Mouse (Mus musculus) thymus, postnatal 4 days (tissue): Measurements from ENCODE around the gene Notch1.
A peak's percentile ranks its signal among the peaks of the same experiment; 100 is the strongest.

Source experiments
- DNase-seq: peaks from one replicate; pipeline ENCODE4 v3.0.0; 2021

The Notch1 gene

DNA sequence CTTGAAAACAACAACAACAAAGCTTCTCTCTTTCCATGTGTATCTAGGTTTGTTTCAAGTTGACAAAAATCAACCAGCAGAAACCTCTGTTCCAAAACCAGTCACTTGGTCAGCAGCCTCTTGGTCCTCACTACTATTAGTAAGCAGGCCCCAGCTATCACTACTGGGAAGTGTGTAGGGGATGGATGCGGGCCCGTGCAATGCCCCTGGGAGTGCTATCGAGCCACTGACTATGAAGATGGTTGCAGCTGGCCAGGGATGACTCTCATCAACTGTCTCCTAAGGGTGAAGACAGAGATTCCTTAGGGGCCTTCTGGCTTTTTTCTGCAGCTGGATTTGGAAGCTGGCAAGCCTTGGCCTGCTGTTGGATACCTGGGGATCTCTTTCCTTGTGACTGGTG is 13.4 kb upstream of the Notch1 start:
- DNase-seq, result no peak

DNA sequence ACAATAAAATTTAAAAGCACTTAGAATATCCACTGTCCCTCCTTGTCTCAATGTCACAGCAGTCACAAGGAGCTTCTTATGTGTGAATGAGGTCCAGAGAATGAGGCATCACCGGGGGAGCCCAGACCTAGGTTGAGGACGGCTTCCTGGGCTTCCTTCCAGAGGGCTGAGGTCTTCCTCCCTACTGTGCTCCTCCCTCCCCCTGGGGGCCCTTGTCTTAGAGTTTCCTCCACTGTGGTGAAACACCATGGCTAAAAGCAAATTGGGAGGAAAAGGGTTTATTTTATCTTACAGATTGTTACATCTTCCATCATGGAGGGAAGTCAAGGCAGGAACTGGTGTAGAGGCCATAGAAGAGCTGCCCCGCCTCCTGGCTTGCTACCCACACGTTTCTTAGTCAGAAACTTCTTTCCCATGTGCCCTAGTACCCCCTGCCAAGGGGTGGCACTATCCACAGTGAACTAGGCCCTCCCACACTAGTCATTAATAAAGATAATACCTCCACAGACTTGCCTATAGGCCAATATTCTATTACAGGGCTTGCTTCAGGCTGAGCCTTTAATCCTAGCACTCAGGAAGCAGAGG is 12.8 kb upstream of the Notch1 start:
- DNase-seq, result no peak

DNA sequence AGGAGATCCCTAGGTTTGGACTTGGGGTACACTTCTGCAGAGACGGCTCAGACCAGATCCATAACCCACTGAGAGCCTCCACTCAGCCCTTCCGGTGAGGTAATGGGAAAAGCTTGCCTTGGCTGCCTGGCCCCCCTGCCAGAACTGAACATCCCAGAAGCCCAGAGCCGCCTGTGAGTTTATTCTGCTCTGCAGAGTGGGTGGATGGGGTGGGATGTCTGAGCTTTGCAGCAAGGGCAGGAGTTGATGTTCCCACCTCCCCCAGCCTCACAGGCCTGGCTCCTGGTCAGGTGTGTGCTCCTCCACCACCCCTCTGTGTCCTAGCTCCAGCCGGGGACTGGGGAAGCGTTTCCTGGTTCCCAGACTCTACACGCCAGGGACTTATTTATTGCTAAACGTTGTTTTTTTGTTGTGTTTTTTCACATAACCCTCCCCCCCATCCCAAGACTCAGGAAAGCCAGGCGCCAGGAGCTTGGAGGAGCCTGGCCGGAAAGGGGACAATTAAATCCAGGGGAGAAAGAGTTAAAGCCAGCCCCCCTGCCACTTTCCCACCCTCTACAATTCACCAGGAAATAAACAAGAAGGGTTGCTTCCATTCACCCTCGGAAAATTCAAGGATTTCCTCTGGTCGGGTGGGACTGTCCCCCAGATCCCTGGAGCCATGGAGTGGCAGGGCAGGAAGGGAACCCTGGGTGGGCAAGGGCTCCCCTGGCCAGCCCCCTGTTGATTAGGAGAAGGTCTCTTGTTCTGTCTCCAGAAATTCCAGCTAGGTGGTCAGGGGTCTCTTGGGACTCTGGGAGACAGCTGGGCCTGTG is 10.2 kb upstream of the Notch1 start:
- no peak for DNase-seq

DNA sequence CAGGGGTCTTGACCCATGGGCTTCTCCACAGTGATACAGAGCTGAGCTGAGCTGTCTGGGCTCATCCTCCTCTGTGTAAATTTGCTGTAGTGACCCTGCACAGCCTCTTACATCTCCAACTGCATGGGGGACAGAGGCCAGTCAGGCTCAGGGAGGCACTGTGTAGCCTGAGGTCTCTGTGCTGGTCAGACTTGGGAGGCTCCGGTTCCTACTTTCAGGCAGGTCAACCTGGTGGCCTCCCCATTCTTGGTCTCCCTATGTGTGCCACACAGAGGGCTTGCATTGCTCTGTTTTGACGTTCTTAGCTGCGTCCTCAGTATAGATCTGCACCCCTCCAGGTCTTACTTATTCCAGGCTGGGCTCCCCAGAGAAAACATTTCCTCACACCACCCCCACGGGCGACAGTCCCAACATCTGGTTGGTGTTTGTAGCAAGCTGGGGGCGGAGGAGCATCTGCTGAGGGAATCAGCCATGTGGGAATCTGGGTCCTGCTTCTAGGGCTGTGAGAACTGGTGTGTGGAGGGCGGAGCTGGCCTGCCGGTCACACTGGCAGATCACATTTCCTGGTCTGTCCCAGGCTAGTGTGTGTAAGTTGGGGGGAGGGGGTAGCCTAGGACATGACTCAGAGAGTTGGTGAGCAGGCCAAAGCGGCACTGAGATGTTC is 9.0 kb upstream of the Notch1 start:
- peak; percentile 23 for DNase-seq

DNA sequence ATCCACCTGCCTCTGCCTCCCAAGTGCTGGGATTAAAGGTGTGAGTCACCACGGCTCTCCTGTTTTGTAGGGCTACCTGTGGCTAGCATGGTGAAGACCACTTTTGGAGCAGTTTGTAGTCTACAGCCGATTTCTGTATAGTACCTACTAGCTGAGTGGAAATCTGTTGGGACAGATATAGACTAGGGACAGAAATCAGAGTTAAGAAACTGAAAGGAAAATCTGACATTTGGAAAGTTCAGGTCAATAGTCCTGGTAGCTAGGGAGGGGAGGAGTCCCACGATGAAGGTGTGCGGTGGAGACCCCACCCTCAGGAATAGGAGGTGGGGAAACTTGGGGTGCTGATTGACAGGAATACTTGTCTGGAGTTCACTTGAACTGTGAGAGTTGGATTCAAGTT is 5.9 kb upstream of the Notch1 start:
- no peak for DNase-seq

DNA sequence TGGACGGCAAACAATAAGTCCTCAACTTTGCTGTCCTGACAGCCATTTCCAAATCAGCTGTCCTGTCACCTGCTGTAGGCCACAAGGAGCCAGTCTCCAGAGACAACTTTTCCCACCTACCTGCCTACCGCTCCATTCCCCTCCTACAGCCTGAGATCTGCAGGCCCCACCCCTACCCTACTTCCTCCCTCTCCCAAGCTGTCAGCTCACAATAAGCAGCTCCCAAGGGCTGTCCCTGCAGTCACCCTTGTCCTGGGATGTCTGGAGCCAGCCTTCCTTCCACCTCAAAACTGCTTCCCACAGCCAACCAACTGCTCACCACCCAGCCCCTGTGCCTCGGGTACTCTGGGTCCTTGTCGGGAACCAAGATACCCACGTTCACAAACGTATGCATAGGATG is 3.3 kb upstream of the Notch1 start:
- no peak for DNase-seq

DNA sequence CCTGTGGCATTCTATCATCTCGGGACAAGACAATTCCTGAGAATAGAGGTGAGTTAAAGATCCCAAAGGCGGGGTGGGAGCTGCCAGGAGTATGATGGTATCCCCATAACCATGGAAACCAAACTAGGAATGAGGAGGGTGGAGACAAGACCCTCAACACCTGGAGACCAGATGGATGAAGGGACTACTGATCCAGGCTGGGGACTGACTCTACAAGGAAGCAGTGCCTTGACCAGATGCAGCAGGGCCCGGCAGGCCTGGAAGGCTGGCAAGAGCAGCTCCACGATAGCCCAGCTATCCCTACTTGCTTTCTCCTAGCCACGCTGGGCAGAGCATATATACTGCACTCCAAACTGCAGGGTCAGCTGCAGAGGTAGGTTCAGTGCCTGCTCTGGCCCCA is 524 bp upstream of the Notch1 start:
- DNase-seq, result peak; percentile 34

DNA sequence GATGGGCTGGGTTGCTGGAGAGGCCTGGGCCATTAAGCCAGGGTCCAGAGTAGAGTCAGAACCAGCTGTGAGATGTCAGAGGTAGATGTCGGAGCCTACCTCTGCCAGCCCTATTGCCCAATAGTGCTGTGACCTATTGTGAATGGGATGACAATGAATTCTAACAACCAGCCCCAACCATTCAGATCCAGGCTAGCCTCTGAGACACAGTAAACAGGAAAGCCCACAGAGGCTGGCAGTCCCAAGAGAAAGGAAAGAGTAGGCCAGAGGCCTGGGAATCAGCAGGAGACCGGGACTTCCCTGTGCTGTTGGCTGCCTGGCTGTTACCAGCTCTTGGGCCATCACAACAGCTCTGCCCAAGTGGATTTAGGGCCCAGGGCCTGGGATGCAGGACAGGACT is 1.1 kb downstream of the Notch1 start:
- DNase-seq, result no peak

DNA sequence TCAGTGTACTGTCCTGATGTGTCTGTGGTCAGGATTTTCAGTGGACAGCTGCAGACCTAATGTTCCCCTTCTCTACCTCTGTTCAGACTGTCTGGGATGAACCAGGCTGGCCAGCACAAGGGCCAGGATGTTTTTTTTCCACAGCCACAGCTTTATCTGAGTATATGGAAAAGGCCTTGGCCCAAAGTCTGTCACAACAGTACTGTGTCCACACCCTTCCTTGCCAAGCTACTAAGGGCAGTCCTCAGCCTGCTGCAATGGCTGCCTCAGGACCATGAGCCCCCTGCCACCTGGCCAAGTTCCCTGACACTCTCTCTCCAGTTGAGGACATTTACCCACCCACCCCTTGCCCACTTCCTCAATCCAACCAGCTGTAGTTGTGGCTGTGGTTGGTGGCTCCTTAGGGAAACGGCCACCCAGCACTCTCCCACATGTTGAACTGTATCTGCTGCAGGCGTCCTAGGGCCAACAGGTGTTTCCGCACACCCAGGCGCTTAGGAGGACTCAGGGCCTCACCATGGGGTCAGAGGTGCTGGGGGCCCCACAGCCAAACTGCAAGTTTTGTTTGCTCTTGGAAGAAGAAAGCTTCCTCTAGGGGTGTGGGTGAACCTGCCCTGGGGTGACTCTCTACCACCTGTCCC is 3.2 kb downstream of the Notch1 start:
- peak; percentile 77 for DNase-seq

DNA sequence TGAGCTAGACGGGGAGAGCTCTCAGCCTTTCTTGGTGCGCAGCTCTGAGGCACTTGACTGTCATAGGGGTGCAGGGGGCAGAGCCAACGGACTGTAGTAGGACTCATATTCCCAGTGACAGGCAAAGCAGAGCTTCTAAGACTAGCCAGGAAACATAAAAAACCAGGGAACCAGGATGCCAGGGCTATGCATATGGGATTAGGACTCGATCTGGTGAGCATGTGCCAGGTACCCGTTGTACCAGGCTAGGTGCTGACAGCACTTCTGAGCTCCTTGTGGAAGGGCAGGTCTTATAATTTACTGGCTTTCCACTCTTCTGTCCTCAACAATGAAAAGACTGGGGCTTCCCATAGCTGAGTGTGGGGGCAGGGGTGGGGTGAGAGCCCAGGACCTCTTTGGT is 7.8 kb downstream of the Notch1 start:
- no peak for DNase-seq

DNA sequence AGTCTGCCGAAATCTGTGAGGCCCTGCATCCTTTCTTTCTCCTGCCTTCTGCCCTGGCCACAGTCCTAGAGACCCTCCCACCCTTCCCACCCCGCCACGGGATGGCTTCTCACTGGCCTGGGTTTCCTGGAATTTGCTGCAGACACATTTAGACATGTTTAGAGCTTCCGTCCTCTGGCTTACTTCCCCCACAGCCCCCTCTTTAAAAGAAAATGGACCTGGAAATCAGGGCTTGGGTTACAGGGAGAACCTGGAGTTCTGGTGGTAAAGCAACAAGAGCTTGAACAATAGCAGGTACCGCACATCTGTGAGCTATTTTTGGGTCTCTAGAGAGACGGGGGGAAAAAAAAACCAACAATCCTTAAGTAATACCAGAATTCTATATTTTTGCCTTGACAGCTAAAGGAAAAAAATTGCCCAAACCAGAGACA is 8.5 kb downstream of the Notch1 start:
- DNase-seq, result no peak

DNA sequence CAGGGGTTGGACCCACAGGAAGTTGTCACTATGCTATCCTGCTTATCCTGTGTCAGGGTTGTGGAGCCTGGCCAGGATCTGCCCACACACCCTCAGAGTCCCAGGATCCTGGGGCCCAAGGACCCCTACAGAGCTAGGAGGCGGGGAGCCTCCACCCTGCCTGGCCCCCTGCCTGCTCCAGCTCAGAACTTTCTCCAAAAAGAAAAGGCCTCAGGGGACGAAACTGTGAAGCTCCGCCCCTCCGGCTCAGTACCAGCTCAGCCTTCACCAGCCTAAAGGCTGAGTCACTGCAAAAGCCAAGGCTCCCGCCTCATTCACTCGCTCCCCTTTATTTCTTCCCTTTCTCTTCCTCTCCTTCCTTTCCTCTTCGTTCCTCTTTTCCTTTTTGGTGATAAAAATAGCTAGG is 9.0 kb downstream of the Notch1 start:
- peak; percentile 83 for DNase-seq

DNA sequence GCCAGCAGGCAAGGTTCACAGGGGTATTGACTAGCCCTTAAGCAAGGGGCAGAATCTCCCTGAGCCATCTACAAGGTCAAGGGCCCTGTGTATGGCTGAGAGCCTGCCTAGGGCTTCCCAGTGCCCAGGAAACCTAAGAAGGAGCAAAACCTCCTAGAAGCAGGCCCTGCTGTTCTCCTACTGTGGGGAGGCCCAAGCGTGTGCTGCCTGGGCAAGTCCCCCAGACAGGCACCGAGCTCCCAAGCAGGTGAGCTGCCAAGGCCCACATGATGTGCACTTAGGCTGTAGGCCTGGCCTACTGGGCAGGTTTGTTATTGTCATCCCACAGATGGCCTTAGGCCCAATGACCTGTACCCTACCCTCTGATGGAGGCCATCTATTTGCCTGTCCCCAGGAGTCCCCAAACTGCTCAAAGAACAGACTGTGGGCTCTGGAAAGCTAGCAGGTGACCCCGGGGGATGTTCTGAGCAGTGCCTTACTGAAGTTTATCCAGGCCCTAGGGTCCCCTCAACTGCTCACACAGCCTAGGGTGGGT is 9.7 kb downstream of the Notch1 start:
- no peak for DNase-seq

DNA sequence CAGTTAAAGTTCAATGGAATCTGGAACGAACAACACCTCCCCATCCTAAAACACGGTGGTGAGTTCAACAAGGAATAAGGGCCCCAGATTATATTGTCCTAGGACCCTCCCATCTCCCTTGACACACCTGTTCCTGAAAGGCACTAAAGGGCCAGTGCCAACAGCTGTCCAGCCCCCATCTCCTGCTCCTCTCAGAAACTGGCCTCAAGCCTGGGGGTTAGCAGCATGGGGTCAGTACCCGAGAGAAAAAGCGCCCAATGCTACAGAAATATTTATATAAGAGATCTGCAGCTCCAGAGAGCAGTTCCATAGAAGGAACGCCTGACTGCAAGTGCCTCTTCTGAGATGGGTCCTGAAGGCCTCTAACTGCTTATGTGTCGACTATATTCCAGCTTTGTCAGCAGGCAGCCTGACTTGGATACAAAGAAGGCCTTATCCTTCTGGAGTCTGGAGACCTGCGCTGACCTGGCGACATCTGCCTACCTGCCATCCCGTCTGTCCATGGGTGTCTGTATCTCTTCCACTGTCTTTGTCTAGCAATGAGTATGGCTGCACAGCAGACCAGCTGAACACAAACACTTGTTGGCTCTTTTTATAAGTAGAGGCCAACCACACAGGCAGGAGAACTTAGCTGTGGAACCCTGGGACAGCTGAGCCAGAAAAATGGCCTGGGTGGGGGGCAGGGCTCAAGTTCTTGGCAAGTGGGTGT is 11.5 kb downstream of the Notch1 start:
- no peak for DNase-seq

DNA sequence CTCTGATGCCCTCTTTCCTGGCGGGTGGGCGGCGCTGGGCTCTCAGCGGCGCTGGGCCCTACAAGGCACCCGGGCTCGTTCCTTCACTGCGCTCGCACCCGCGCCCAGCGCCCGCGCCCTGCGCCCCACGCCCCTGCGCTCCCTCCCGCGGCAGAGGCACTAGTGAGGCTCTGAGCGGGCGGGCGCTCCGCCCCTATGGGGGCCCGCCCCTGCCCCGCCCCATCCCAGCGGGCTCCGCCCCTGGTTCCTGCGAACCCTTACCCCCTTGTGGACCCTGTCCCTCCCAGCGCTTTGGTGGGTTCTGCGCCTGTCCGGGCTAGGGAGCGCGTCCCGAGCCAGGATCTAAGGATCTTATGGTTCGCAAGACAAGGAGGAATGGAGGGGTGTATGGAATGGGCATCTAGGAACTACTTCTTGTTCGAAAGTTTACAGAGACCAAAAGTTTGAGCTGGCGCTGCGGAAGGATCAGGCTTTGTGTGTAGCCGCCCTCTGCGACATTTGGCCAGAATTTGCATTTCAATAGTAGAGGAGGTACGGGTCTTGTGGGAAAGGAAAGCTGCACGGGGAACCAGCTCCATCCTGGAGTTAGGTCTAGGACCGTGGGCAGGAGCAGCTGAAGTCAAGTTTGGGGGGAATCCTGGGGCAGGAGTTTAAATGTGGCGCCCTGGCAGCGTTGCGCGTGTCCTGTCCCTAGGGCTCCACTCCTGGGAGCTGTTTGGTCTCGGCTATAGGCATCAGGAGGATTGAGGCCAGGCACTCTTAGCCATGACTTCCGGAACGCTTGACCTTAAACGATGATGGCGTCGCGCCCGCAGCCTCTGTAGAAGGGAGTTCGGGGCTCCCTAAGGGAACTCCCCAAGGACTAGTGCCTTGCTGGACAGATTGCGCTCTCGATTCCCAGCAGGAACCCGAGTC is 12.5 kb downstream of the Notch1 start:
- peak; percentile 94 for DNase-seq

DNA sequence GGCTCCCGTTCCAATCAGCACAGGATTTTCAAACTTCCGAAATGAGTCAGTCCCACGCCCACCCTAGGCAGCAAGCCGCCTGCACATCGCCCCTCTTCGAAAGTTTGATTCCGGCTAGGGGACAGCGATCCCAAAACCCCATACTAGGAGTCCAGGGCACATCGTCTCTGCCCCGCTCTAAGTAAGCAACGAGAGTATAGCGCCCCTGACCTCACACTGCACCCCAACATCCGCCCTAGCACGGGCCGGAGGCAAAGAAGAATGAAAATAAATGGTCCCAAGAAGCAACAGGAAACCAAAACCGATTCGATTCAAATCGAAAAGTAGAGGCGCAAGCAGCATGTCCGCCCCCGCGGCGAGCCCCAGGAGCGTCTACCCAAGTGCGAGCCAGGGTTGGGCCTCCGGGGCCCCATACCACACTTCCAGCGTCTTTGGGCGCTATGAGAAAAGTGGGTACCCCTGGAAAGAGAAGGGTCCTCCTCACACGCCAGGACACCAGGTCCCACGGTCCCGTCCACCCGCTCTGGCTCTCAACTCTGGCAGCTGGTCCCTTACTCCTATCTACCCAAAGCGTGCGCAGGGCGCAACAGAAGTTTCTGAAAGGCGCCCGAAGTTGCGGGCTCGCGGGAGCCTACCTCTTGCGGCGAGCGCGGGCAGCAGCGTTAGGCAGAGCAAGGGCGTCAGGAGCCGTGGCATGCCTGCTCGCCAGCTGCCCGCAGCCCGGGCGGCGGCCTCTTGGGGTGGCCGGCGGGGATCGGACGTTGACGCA is 13.4 kb downstream of the Notch1 start:
- DNase-seq, result peak; percentile 71

DNA sequence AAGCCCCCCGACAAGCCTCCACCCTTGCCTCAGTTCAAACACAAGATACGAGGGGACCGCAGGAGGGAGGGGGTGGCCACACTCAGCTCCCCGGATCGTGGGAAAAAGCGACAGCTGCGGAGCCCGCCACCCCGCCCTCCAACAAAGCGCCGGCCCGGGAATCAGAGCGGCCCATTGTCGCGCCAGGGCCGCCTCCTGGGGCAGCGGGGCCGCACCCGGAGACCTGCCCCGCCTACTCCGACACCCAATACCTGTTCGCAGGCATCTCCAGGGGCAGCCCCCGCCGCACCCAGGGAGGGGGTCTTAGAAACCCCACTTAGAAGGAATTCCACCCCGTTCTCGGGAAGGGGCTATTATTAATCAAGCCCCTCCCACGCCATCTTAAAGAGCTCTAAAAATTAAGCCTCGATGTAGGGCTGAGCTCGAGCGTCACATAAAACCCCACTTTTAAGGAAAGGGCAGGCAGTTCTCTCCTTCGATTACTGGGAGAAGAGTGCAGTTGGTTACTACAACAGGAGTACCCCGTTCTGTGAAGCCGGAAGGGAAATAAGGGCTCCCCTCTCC is 14.1 kb downstream of the Notch1 start:
- peak; percentile 76 for DNase-seq

DNA sequence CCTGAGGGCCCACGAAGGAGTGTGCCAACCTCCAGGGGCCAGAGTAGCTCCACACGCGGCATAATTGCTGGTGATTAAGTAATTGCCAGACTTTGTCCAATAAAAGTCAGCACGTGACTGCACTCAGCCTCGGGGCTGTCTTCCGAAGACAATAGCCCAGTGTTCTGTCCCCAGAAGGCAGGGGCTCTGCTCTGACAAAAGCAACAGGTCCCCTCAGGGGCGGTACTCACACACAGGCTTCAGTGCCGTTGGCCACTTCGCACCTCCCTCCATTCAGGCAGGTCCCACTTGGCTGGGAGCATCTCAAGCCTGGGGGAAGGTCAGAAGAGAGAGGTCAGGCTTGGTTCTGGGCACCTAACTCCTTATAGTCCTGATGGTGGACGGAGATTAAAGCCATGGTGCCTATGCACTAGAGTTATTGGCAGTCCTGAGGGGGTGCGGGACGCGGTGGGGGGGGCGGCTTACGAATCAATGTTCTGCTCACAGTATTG is 14.8 kb downstream of the Notch1 start:
- DNase-seq, result peak; percentile 57

DNA sequence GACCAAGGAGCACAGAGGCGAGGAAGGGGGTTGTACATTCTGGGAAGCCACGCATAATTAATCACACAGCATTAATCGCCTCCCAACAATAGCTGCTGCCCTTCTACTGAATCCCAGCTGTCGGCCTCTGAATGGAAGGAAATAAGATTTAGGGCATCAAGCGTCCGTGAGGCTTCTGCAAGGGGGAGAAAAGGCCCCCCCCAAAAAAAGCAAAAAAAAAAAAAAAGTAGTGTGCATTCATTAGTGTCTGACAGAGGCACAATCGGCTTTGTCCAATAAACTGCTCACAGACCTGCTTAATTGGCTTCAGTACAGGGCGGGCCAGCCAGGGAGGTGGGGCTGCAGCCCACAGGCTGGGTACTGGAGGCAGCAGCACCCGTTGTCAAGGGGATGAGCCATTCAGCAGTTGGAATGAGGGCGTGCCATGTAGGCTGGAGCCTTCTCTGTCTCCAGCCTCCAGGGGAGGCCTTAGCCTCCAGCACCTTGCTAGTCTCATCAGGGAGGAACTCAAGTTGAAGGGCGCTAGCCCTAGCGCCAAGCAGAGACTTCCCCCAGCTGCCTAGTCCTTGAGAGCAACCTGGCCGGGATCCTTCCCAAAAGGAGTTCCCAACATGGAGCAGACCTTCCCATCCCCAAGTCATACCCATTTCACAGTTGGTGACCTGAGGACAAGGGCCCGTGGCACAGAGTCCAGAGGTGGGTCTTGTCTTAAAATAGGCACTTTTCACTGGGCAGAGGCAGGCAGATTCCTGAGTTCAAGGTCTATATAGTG is 15.7 kb downstream of the Notch1 start:
- no peak for DNase-seq
